ENCODE assay signal across 8 mouse cellular contexts in the genomic region with DNA sequence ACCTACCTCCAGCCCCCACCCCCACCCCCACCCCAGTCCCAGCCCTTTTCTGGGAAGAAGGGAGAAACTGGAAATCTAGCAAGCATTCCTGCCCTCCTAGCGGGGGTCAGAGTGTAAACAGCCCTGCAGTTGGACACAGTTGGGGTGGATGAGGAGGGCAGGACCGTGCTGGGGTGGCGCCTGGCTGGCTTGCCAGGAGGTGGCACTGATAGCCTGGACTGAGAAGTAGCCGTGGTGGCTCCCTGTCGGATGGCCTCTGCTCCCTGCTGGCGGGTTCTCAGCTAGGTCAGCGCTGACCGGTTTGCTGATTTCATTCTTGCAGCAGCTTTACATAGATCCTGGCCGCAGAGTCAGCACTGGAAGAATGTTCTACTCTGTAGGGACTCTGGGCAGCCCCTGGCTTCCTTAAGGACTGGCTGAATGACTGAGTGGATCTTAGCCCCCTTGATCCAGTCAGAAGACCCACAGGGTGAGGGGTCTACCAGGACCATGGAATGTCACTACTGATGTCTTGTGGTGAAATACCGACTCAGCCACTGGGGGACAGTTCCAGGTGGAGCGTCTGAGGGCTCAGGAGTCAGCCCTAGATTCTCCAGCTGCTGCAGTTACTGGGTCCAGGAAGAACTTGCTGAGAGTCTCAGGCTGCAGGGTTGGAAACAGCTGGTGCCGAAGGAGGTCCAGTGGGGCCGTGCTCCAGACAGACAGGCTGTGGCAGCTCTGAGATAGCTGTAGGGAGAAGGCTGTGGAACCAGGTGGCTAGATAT. TPM values are rescaled to one million over a fixed set of nuclear protein-coding genes. Genes with fewer than 3 reads are reported as not detected.
DNase-seq lines count a peak whose midpoint lies in the region; ATAC-seq lines count a peak whose summit lies in the region.

No protein-coding gene starts in this region.

- peak; percentile 52 for DNase-seq in adrenal gland, postnatal 14 days
- no peak for DNase-seq in adrenal gland, postnatal 4 days (ENCODE audit: low spot score in 2 of 2)
- DNase-seq in ES-CJ7 (ENCODE audit: low read depth, low spot score), result peak; percentile 63
- DNase-seq in layer of hippocampus, adult 11-12 months (ENCODE audit: low spot score), result no peak
- no peak for DNase-seq in frontal cortex, postnatal 25 days (ENCODE audit: low spot score in 2 of 2)

- H3K27ac ChIP-seq in heart, embryonic 13.5 days (replicated peaks), result no peak overlapping the region; the same call in 1 of the 2 replicates
- peak overlapping the region; percentile 91 for H3K27ac ChIP-seq in limb, embryonic 12.5 days
- 0 out of 2 replicates have a peak overlapping the region, but pooled peaks have one; percentile 17 for H3K27ac ChIP-seq in stomach, embryonic 15.5 days

- no peak for ATAC-seq in heart, embryonic 13.5 days (ENCODE audit: extremely low read depth, insufficient number of reproducible peaks, low FRiP score, low TSS enrichment)
- ATAC-seq in limb, embryonic 12.5 days (ENCODE audit: insufficient number of reproducible peaks, insufficient read depth, low FRiP score, low TSS enrichment, low read depth), result no peak
- peak; percentile 29; the same call in 1 of the 2 replicates for ATAC-seq in stomach, embryonic 15.5 days (ENCODE audit: insufficient read depth, low FRiP score, low read depth)

- H3K4me1 ChIP-seq in heart, embryonic 13.5 days, result peaks cover 35% of the 10 kb centered on the region
- peaks cover 39% of the 10 kb centered on the region for H3K4me1 ChIP-seq in limb, embryonic 12.5 days (replicated peaks)
- H3K4me1 ChIP-seq in stomach, embryonic 15.5 days, result peaks cover 43% of the 10 kb centered on the region

- peaks cover 32% of the 10 kb centered on the region for H3K27me3 ChIP-seq in heart, embryonic 13.5 days (replicated peaks)
- H3K27me3 ChIP-seq in limb, embryonic 12.5 days, result peaks cover 13% of the 10 kb centered on the region
- H3K27me3 ChIP-seq in stomach, embryonic 15.5 days (replicated peaks), result no peaks in the 10 kb centered on the region

- H3K4me3 ChIP-seq in heart, embryonic 13.5 days, result no peak overlapping the region
- peak overlapping the region; percentile 34; the same call in 1 of the 2 replicates for H3K4me3 ChIP-seq in limb, embryonic 12.5 days (replicated peaks)
- no peak overlapping the region for H3K4me3 ChIP-seq in stomach, embryonic 15.5 days (replicated peaks)

- H3K9me3 ChIP-seq in heart, embryonic 13.5 days, result no peaks in the 10 kb centered on the region
- H3K9me3 ChIP-seq in limb, embryonic 12.5 days, result no peaks in the 10 kb centered on the region
- no peaks in the 10 kb centered on the region for H3K9me3 ChIP-seq in stomach, embryonic 15.5 days

- whole genome bisulfite sequencing in heart, embryonic 13.5 days, result 21% methylated on average over 13 of the region's 13 CpGs
- WGBS in limb, embryonic 12.5 days, result 20% methylated on average over 13 of the region's 13 CpGs
- WGBS in stomach, embryonic 15.5 days, result 28% methylated on average over 13 of the region's 13 CpGs

- H3K36me3 ChIP-seq in heart, embryonic 13.5 days, result no peaks in the 10 kb centered on the region
- no peaks in the 10 kb centered on the region for H3K36me3 ChIP-seq in limb, embryonic 12.5 days
- H3K36me3 ChIP-seq in stomach, embryonic 15.5 days, result no peaks in the 10 kb centered on the region

- peak overlapping the region; percentile 44 for H3K9ac ChIP-seq in heart, embryonic 13.5 days
- peak overlapping the region; percentile 55; the same call in 1 of the 2 replicates for H3K9ac ChIP-seq in limb, embryonic 12.5 days (replicated peaks)
- H3K9ac ChIP-seq in stomach, embryonic 15.5 days, result no peak overlapping the region

- H3K4me2 ChIP-seq in heart, embryonic 13.5 days, result peak overlapping the region; percentile 66
- peak overlapping the region; percentile 73 for H3K4me2 ChIP-seq in limb, embryonic 12.5 days
- H3K4me2 ChIP-seq in stomach, embryonic 15.5 days, result peak overlapping the region; percentile 57

RNA-seq across cellular contexts. Expression of a gene that starts 17.4 kb away (rescaled TPM):
- 11.5 and 12.3 TPM in 2 replicates for total RNA-seq in adrenal gland, postnatal 14 days (2021)
- 10 to 100 TPM; 15.1 to 15.6 TPM for total RNA-seq in adrenal gland, postnatal 4 days (2021)
- 4.6 and 5.4 TPM in 2 replicates for polyA plus RNA-seq in heart, embryonic 13.5 days (2015; fragmentation: Nextera tagmentation; extraction: Ambion mirVana)
- 1.9 and 2.3 TPM in 2 replicates for polyA plus RNA-seq in limb, embryonic 12.5 days (2016; fragmentation: Nextera tagmentation; extraction: Ambion mirVana)
- polyA plus RNA-seq in stomach, embryonic 15.5 days (2015; fragmentation: Nextera tagmentation; extraction: Ambion mirVana), result 7.1 and 7.2 TPM in 2 replicates

RNA-seq across cellular contexts. Expression of a gene that starts 30.1 kb away (rescaled TPM):
- total RNA-seq in adrenal gland, postnatal 14 days (2021), result not detected in 2 replicates
- not detected for total RNA-seq in adrenal gland, postnatal 4 days (2021)
- polyA plus RNA-seq in heart, embryonic 13.5 days (2015; fragmentation: Nextera tagmentation; extraction: Ambion mirVana), result not detected in 2 replicates
- not detected in 2 replicates for polyA plus RNA-seq in limb, embryonic 12.5 days (2016; fragmentation: Nextera tagmentation; extraction: Ambion mirVana)
- not detected in 2 replicates for polyA plus RNA-seq in stomach, embryonic 15.5 days (2015; fragmentation: Nextera tagmentation; extraction: Ambion mirVana)

RNA-seq across cellular contexts. Expression of a gene that starts 41.6 kb away (rescaled TPM):
- 17.8 and 22.6 TPM in 2 replicates for total RNA-seq in adrenal gland, postnatal 14 days (2021)
- 10 to 100 TPM; 43.4 to 43.8 TPM for total RNA-seq in adrenal gland, postnatal 4 days (2021)
- 228 and 260 TPM in 2 replicates for polyA plus RNA-seq in heart, embryonic 13.5 days (2015; fragmentation: Nextera tagmentation; extraction: Ambion mirVana)
- 346 and 369 TPM in 2 replicates for polyA plus RNA-seq in limb, embryonic 12.5 days (2016; fragmentation: Nextera tagmentation; extraction: Ambion mirVana)
- 293 and 308 TPM in 2 replicates for polyA plus RNA-seq in stomach, embryonic 15.5 days (2015; fragmentation: Nextera tagmentation; extraction: Ambion mirVana)

Comparison
In these comparisons a context has a peak if more than half of its experiments do, and no peak if none do; other contexts are left out.
1. DNase-seq: peak in adrenal gland, postnatal 14 days (single experiment) and ES-CJ7 (single experiment); none in adrenal gland, postnatal 4 days (0 of 2), layer of hippocampus, adult 11-12 months (single experiment) and frontal cortex, postnatal 25 days (0 of 2).
2. Peak in every context shown above with its lines, with median percentiles within 50 percentile points of each other: H3K4me2 ChIP-seq.